Mouse (Mus musculus) right cerebral cortex, adult 2 months (tissue): ENCODE data around the gene Tpcn1.
A peak's percentile ranks its signal among the peaks of the same experiment; 100 is the strongest.

Experiments
- DNase-seq, 2 experiments: peaks; one replicate each; pipeline ENCODE4 v3.0.0; 2021 to 2022; ENCODE audit warnings: low spot score in 2 of 2

The Tpcn1 gene

GRCm38 (mm10) chr5:120588569-120589094, at the start of gene Tpcn1, which contains the start of gene Iqcd:
Gene Tpcn1 (minus strand): TSS chr5:120588673.
Gene Iqcd (plus strand): TSS chr5:120589016.
- peak; percentile 97 to 99 for DNase-seq

- no peak for DNase-seq
Observed at GRCm38 (mm10) chr5:120635633-120636032, 47.2 kb upstream of the Tpcn1 start.

- no peak for DNase-seq
Observed at GRCm38 (mm10) chr5:120634860-120635259, 46.4 kb upstream of the Tpcn1 start.

GRCm38 (mm10) chr5:120634131-120634530, 45.7 kb upstream of the Tpcn1 start, which contains the start of gene Cfap73:
Gene Cfap73 (minus strand): TSS chr5:120634235.
- no peak for DNase-seq

- no peak for DNase-seq
Observed at GRCm38 (mm10) chr5:120631892-120632291, 43.4 kb upstream of the Tpcn1 start.

- DNase-seq = no peak
Observed at GRCm38 (mm10) chr5:120631128-120631527, 42.7 kb upstream of the Tpcn1 start.

- no peak for DNase-seq
Observed at GRCm38 (mm10) chr5:120628624-120629023, 40.2 kb upstream of the Tpcn1 start.

GRCm38 (mm10) chr5:120627515-120628300, 39.2 kb upstream of the Tpcn1 start:
- DNase-seq = no peak

- DNase-seq = no peak
Observed at GRCm38 (mm10) chr5:120626399-120626798, 37.9 kb upstream of the Tpcn1 start.

GRCm38 (mm10) chr5:120624427-120624826, 36.0 kb upstream of the Tpcn1 start:
- no peak for DNase-seq

GRCm38 (mm10) chr5:120622198-120622851, 33.9 kb upstream of the Tpcn1 start:
- no peak for DNase-seq

- peak in 1 of 2 experiments; percentile 40 for DNase-seq
Observed at GRCm38 (mm10) chr5:120621846-120622197, 33.3 kb upstream of the Tpcn1 start.

- DNase-seq = peak in 1 of 2 experiments; percentile 27
Observed at GRCm38 (mm10) chr5:120621078-120621765, 32.7 kb upstream of the Tpcn1 start.

- peak; percentile 88 to 91 for DNase-seq
Observed at GRCm38 (mm10) chr5:120620375-120621077, 32.1 kb upstream of the Tpcn1 start.

- DNase-seq = peak; percentile 64 to 75
Observed at GRCm38 (mm10) chr5:120619201-120619600, 30.7 kb upstream of the Tpcn1 start.

GRCm38 (mm10) chr5:120618778-120619177, 30.3 kb upstream of the Tpcn1 start:
- DNase-seq = no peak

- DNase-seq = no peak
Observed at GRCm38 (mm10) chr5:120615903-120616302, 27.4 kb upstream of the Tpcn1 start.

- peak; percentile 100 for DNase-seq
Observed at GRCm38 (mm10) chr5:120612822-120613604, 24.5 kb upstream of the Tpcn1 start.

- peak; percentile 98 to 99 for DNase-seq
Observed at GRCm38 (mm10) chr5:120612442-120612821, 24.0 kb upstream of the Tpcn1 start, which contains the start of the genes Rita1 and Ddx54. Gene Rita1 (minus strand): TSS chr5:120612589. Gene Ddx54 (plus strand): TSS chr5:120612739.

- DNase-seq = no peak
Observed at GRCm38 (mm10) chr5:120611416-120611815, 22.9 kb upstream of the Tpcn1 start.

GRCm38 (mm10) chr5:120610906-120611305, 22.4 kb upstream of the Tpcn1 start:
- no peak for DNase-seq
